Mouse (Mus musculus): ENCODE results near the gene Gzmm.

GRCm38 (mm10) chr10:79668771-79669575 lies 19.8 kb upstream of the Gzmm start, which contains the start of gene Tpgs1:
- TF ChIP-seq CTCF (IDR thresholded peaks at IDR 0.05; ENCODE audit: low read depth, low read length): peak; percentile 60
- no peak for TF ChIP-seq POLR2A (IDR thresholded peaks at IDR 0.05; ENCODE audit: extremely low read depth, insufficient read depth, low read length)

Data from liver, adult 2 months (tissue).